Mouse (Mus musculus) midbrain, embryonic 16.5 days (tissue): ENCODE data around the gene Syngr3. TPM values are rescaled to one million over a fixed set of nuclear protein-coding genes. Genes with fewer than 3 reads are reported as not detected.

Experiments
- ATAC-seq: fragments of 200-750 bp; cut with Nextera tagmentation; 2 replicates; pipeline ENCODE4 v1.8.0; 2017; ENCODE audit warnings: moderate TSS enrichment
- H3K27ac ChIP-seq: fragments of 300-500 bp; sonication (generic); 2 replicates; pipeline ENCODE4 v1.5.1; 2014; ENCODE audit warnings: mild to moderate bottlenecking, low read length, mixed read lengths
- H3K27me3 ChIP-seq: fragments of 300-500 bp; sonication (generic); 2 replicates; pipeline ENCODE4 v1.6.1; 2014; ENCODE audit warnings: low read depth, low read length, mixed read lengths; ENCODE audit not compliant: control insufficient read depth, insufficient read depth
- H3K36me3 ChIP-seq: fragments of 300-500 bp; sonication (generic); 2 replicates; pipeline ENCODE4 v1.6.1; 2014; ENCODE audit warnings: mild to moderate bottlenecking, low read length, moderate library complexity, mixed read lengths; ENCODE audit not compliant: control insufficient read depth, insufficient read depth
- H3K4me1 ChIP-seq: fragments of 300-500 bp; sonication (generic); 2 replicates; pipeline ENCODE4 v1.6.1; 2014; ENCODE audit warnings: mild to moderate bottlenecking, low read length, mixed read lengths; ENCODE audit not compliant: control insufficient read depth, insufficient read depth
- H3K4me2 ChIP-seq: fragments of 300-500 bp; sonication (generic); 2 replicates; pipeline ENCODE4 v1.6.1; 2014; ENCODE audit warnings: mild to moderate bottlenecking, low read length, mixed read lengths
- H3K4me3 ChIP-seq: fragments of 300-500 bp; sonication (generic); 2 replicates; pipeline ENCODE4 v1.5.1; 2014; ENCODE audit warnings: low read depth, mild to moderate bottlenecking, low read length, moderate library complexity, mixed read lengths
- H3K9ac ChIP-seq: fragments of 300-500 bp; sonication (generic); 2 replicates; pipeline ENCODE4 v1.6.1; 2014; ENCODE audit warnings: low read depth, low read length, mixed read lengths
- H3K9me3 ChIP-seq: fragments of 300-500 bp; sonication (generic); replicated peaks from 2 replicates; pipeline ENCODE4 v1.6.1; 2014; ENCODE audit warnings: mild to moderate bottlenecking, low read length, mixed read lengths; ENCODE audit not compliant: control insufficient read depth, poor library complexity, severe bottlenecking
- WGBS: fragments of 180-500 bp; shearing (Covaris S2); extraction: QIAGEN DNeasy Blood & Tissue Kit; methylation state at CpG from one replicate; pipeline ENCODE4 v1.1.7; 2014; 5-methylcytosine and 5-hydroxymethylcytosine counted together
- polyA plus RNA-seq: library from polyadenylated mRNA; unstranded; fragments of >200 nt; fragmentation: Nextera tagmentation; extraction: Ambion mirVana; gene quantifications from 2 replicates; pipeline ENCODE4 v1.2.1, GENCODE M21; 2015

The Syngr3 gene
- polyA plus RNA-seq, 1 experiment from 2014 or later = 303 TPM

GRCm38 (mm10) chr17:24696011-24696697, 6.4 kb upstream of the Syngr3 start, which contains the start of the genes Gfer and Noxo1:
Gene Gfer (minus strand): TSS chr17:24696156.
Gene Noxo1 (plus strand): TSS chr17:24696234.
- Histone ChIP-seq H3K4me1 (peaks cover 20% of the 10 kb centered on the region), H3K4me2 (peak within 1 kb of the TSS; percentile 77), H3K9me3 (no peaks in the 10 kb centered on the region), H3K9ac (peak within 1 kb of the TSS; percentile 79), H3K36me3 (peaks cover 13% of the 10 kb centered on the region; the same call in 1 of the 2 replicates), H3K4me3 (peak within 1 kb of the TSS; percentile 53), H3K27ac (peak within 1 kb of the TSS; percentile 88), H3K27me3 (no peaks in the 10 kb centered on the region)
- 0% methylated on average over 51 of the region's 76 CpGs for WGBS
- ATAC-seq = peak; percentile 92

GRCm38 (mm10) chr17:24695326-24696010, 5.7 kb upstream of the Syngr3 start:
- peaks cover 26% of the 10 kb centered on the region for H3K4me1 ChIP-seq
- peak overlapping the region; percentile 88 for H3K27ac ChIP-seq
- H3K4me2 ChIP-seq = peak overlapping the region; percentile 77
- ATAC-seq = no peak; the same call in 1 of the 2 replicates
- H3K4me3 ChIP-seq = peak overlapping the region; percentile 53
- H3K36me3 ChIP-seq = 0 out of 2 replicates have a peak, but pooled peaks cover 8% of the 10 kb centered on the region
- no peaks in the 10 kb centered on the region for H3K9me3 ChIP-seq
- 7% methylated on average over 47 of the region's 51 CpGs for WGBS
- peak overlapping the region; percentile 79 for H3K9ac ChIP-seq
- no peaks in the 10 kb centered on the region for H3K27me3 ChIP-seq

GRCm38 (mm10) chr17:24692385-24692784, 2.6 kb upstream of the Syngr3 start:
- 92% methylated on average over 5 of the region's 5 CpGs for WGBS
- Histone ChIP-seq H3K9me3 (no peaks in the 10 kb centered on the region), H3K9ac (no peak overlapping the region), H3K4me3 (no peak overlapping the region), H3K36me3 (0 out of 2 replicates have a peak, but pooled peaks cover 4% of the 10 kb centered on the region), H3K27ac (no peak overlapping the region), H3K4me1 (peaks cover 46% of the 10 kb centered on the region), H3K4me2 (no peak overlapping the region), H3K27me3 (no peaks in the 10 kb centered on the region)
- ATAC-seq = no peak

GRCm38 (mm10) chr17:24687599-24687998, 2.2 kb downstream of the Syngr3 start:
- no peaks in the 10 kb centered on the region for H3K9me3 ChIP-seq
- peak overlapping the region; percentile 50 for H3K9ac ChIP-seq
- no peaks in the 10 kb centered on the region for H3K27me3 ChIP-seq
- H3K4me3 ChIP-seq = peak overlapping the region; percentile 38
- peaks cover 32% of the 10 kb centered on the region for H3K4me1 ChIP-seq
- H3K36me3 ChIP-seq = 0 out of 2 replicates have a peak, but pooled peaks cover 4% of the 10 kb centered on the region
- 21% methylated on average over 23 of the region's 23 CpGs for WGBS
- H3K4me2 ChIP-seq = peak overlapping the region; percentile 64
- no peak for ATAC-seq
- no peak overlapping the region for H3K27ac ChIP-seq

GRCm38 (mm10) chr17:24687146-24687595, 2.6 kb downstream of the Syngr3 start:
- H3K4me2 ChIP-seq = peak overlapping the region; percentile 64
- peaks cover 32% of the 10 kb centered on the region for H3K4me1 ChIP-seq
- no peak overlapping the region for H3K27ac ChIP-seq
- H3K9ac ChIP-seq = peak overlapping the region; percentile 50
- H3K4me3 ChIP-seq = peak overlapping the region; percentile 38
- ATAC-seq = no peak
- H3K36me3 ChIP-seq = no peaks in the 10 kb centered on the region
- no peaks in the 10 kb centered on the region for H3K27me3 ChIP-seq
- WGBS = 1% methylated on average over 24 of the region's 25 CpGs
- H3K9me3 ChIP-seq = no peaks in the 10 kb centered on the region

- no peak for ATAC-seq
- no peak overlapping the region for H3K27ac ChIP-seq
- WGBS = 34% methylated on average over 16 of the region's 16 CpGs
- H3K27me3 ChIP-seq = no peaks in the 10 kb centered on the region
- H3K36me3 ChIP-seq = no peaks in the 10 kb centered on the region
- H3K4me1 ChIP-seq = peaks cover 32% of the 10 kb centered on the region
- no peak overlapping the region for H3K9ac ChIP-seq
- H3K4me2 ChIP-seq = no peak overlapping the region
- no peak overlapping the region for H3K4me3 ChIP-seq
- H3K9me3 ChIP-seq = no peaks in the 10 kb centered on the region
Measured at GRCm38 (mm10) chr17:24686514-24686913, 3.2 kb downstream of the Syngr3 start.

- 94% methylated on average over 24 of the region's 24 CpGs for WGBS
- H3K9me3 ChIP-seq = no peaks in the 10 kb centered on the region
- H3K4me1 ChIP-seq = peaks cover 3% of the 10 kb centered on the region; the same call in 1 of the 2 replicates
- no peak overlapping the region for H3K9ac ChIP-seq
- no peaks in the 10 kb centered on the region for H3K27me3 ChIP-seq
- peaks cover 40% of the 10 kb centered on the region for H3K36me3 ChIP-seq
- no peak overlapping the region for H3K4me2 ChIP-seq
- no peak for ATAC-seq
- no peak overlapping the region for H3K4me3 ChIP-seq
- H3K27ac ChIP-seq = no peak overlapping the region
Measured at GRCm38 (mm10) chr17:24677500-24678080, 12.2 kb downstream of the Syngr3 start.

- Histone ChIP-seq H3K4me2 (no peak overlapping the region), H3K9me3 (no peaks in the 10 kb centered on the region), H3K9ac (no peak overlapping the region), H3K4me3 (no peak overlapping the region), H3K36me3 (peaks cover 40% of the 10 kb centered on the region), H3K27ac (no peak overlapping the region), H3K4me1 (peaks cover 9% of the 10 kb centered on the region), H3K27me3 (no peaks in the 10 kb centered on the region)
- no peak for ATAC-seq
- WGBS = 97% methylated on average over 5 of the region's 5 CpGs
Measured at GRCm38 (mm10) chr17:24676877-24677276, 12.9 kb downstream of the Syngr3 start.
